Mouse (Mus musculus): ENCODE data around the gene Tcf3. TPM values are rescaled to one million over a fixed set of nuclear protein-coding genes. Genes with fewer than 3 reads are reported as not detected.

The Tcf3 gene
- polyA plus RNA-seq, 1 experiment from 2014 or later: 175 TPM

DNA sequence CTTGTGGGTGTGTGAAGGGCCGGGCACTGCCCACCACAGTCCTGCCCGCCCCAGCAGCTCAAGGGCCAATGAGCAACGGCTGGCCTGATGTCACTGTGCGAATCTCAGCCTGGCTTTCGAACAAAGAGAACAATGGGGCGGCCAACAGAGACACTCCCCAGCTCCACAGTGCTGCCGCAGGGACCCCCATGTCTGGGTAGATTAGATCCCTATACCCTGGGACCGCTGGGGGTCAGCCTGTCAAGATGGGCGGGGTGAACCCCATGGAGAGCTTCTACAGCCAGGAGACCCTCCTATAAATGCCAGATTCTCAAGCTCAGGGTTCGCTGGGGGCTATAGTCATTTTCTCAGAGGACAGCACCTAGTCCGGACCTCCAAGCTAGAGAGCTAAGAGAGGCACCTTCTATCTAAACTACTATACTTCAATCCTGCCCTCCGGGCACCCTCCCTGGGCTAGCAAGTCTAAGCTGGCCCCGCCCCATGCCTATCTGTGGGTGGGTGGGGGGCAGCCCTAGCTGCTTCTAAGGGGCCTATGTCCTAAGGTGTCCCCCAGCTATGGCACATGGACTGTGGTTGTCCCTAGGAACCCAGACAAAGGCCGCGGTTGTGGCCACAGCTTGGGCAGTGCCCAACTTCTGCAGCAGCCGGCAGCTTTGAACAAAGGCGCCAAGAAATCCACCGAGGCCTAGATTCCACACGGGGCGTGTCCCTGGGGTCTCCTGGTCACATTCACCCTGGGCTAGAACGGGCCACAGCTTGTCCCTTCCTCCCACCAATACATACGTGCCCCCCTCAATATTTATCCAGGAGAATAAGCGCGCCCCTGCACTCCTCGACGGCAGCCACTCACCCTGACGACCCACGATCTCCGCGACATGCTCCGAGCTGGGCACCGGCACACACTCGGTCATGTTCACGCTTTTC lies 47.4 kb downstream of the Tcf3 start:
- peaks cover 14% of the 10 kb centered on the region; the same call in 1 of the 2 replicates for H3K4me1 ChIP-seq (ENCODE audit: insufficient read depth)
- WGBS: under 1% methylated on average over 34 of the region's 34 CpGs
- H3K27me3 ChIP-seq (ENCODE audit: insufficient read depth, low read length): no peaks in the 10 kb centered on the region
- peak overlapping the region; percentile 77 for H3K4me2 ChIP-seq
- peak overlapping the region; percentile 93 for H3K27ac ChIP-seq (ENCODE audit: low read depth)
- no peaks in the 10 kb centered on the region for H3K9me3 ChIP-seq (ENCODE audit: low read depth, low read length)
- ATAC-seq (ENCODE audit: insufficient read depth) (peak; percentile 53), DNase-seq (peak; percentile 86)
- no peak for TF ChIP-seq CTCF (IDR thresholded peaks at IDR 0.05; ENCODE audit: low read depth)
- H3K4me3 ChIP-seq (ENCODE audit: low read depth, low read length): peak overlapping the region; percentile 95
- peaks cover 50% of the 10 kb centered on the region for H3K36me3 ChIP-seq (ENCODE audit: insufficient read depth)
- peak overlapping the region; percentile 97 for H3K9ac ChIP-seq

DNA sequence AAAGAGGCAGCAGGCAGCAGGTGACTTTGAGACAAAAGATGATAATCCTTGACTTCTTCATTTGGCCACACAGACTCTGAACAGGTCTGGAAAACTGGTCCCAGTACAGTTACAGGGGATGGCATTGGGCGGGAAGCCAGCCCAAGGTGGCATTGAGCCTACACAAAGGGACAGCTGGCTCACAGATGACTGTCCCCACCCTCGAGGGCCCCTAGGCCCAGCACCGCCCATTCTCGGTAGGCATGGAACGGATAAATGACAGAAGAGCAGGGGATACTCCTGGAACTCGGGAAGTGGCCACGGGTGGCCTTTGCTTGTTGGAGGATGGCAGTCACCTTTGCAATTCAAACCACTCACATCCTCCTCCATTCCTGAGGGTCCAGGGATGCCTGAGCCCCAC lies 48.1 kb downstream of the Tcf3 start:
- Histone ChIP-seq H3K4me2 (peak overlapping the region; percentile 77), H3K27me3 (ENCODE audit: insufficient read depth, low read length) (no peaks in the 10 kb centered on the region), H3K9ac (peak overlapping the region; percentile 97), H3K4me3 (ENCODE audit: low read depth, low read length) (peak overlapping the region; percentile 95), H3K4me1 (ENCODE audit: insufficient read depth) (peaks cover 14% of the 10 kb centered on the region; the same call in 1 of the 2 replicates), H3K36me3 (ENCODE audit: insufficient read depth) (peaks cover 50% of the 10 kb centered on the region), H3K9me3 (ENCODE audit: low read depth, low read length) (no peaks in the 10 kb centered on the region), H3K27ac (ENCODE audit: low read depth) (peak overlapping the region; percentile 93; the same call in 1 of the 2 replicates)
- ATAC-seq (ENCODE audit: insufficient read depth): no peak
- no peak for DNase-seq
- 7% methylated on average over 7 of the region's 7 CpGs for WGBS
- TF ChIP-seq CTCF (IDR thresholded peaks at IDR 0.05; ENCODE audit: low read depth): no peak

DNA sequence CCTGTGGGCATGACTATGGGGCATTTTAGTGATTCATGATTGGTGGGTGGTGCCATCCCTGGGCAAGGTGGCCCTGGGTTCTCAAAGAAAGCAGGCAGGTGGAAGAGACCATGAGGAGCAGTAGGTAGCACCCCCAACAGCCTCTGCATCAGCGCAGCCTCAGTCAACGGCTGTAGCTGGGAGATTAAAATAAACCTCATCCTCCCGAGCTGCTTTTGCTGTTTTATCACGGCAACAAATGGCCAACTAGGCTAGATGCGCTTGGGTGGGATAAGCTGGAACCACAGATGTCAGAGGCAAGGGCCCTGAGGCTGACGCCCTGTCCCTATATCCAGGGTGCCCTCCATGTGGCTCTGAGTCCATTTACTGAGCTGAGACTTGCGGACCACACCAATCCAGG lies 48.7 kb downstream of the Tcf3 start:
- Histone ChIP-seq H3K27ac (ENCODE audit: low read depth) (no peak overlapping the region), H3K9ac (peak overlapping the region; percentile 97), H3K27me3 (ENCODE audit: insufficient read depth, low read length) (no peaks in the 10 kb centered on the region), H3K4me2 (peak overlapping the region; percentile 77), H3K4me3 (ENCODE audit: low read depth, low read length) (peak overlapping the region; percentile 95), H3K9me3 (ENCODE audit: low read depth, low read length) (no peaks in the 10 kb centered on the region), H3K4me1 (ENCODE audit: insufficient read depth) (peaks cover 14% of the 10 kb centered on the region; the same call in 1 of the 2 replicates), H3K36me3 (ENCODE audit: insufficient read depth) (peaks cover 56% of the 10 kb centered on the region)
- ATAC-seq (ENCODE audit: insufficient read depth) (no peak), DNase-seq (no peak)
- WGBS: 64% methylated on average over 7 of the region's 7 CpGs
- TF ChIP-seq CTCF (IDR thresholded peaks at IDR 0.05; ENCODE audit: low read depth): no peak

- peaks cover 14% of the 10 kb centered on the region; the same call in 1 of the 2 replicates for H3K4me1 ChIP-seq (ENCODE audit: insufficient read depth)
- no peak overlapping the region; the same call in 1 of the 2 replicates for H3K4me3 ChIP-seq (ENCODE audit: low read depth, low read length)
- 89% methylated on average over 4 of the region's 4 CpGs for WGBS
- no peak for ATAC-seq (ENCODE audit: insufficient read depth)
- DNase-seq: no peak
- H3K4me2 ChIP-seq: peak overlapping the region; percentile 77
- no peaks in the 10 kb centered on the region for H3K9me3 ChIP-seq (ENCODE audit: low read depth, low read length)
- TF ChIP-seq CTCF (IDR thresholded peaks at IDR 0.05; ENCODE audit: low read depth): no peak
- H3K27ac ChIP-seq (ENCODE audit: low read depth): no peak overlapping the region
- H3K27me3 ChIP-seq (ENCODE audit: insufficient read depth, low read length): no peaks in the 10 kb centered on the region
- peak overlapping the region; percentile 97 for H3K9ac ChIP-seq
- peaks cover 61% of the 10 kb centered on the region for H3K36me3 ChIP-seq (ENCODE audit: insufficient read depth)
Observed at GRCm38 (mm10) chr10:80384115-80384639, 49.3 kb downstream of the Tcf3 start.

DNA sequence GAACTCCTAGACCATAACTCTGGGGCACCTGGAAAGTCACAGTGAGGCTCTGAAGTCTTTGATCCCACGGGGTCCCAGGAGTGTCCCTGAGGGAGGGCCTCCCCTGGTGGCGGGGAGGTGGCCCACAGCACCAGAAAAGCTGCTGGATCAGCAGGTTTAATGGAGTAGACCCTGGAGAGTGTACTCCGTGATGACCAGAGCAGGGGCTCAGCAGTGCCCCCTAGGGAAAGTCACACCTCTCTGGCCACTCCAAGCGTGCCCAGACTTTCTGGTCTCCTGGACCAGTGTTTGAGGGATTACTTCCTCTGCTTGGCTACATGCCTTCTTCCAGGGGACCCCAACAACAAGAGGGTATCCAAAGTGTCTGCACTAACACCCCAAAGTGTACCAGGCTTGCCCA lies 50.0 kb downstream of the Tcf3 start:
- no peak overlapping the region for H3K4me2 ChIP-seq
- peaks cover 63% of the 10 kb centered on the region for H3K36me3 ChIP-seq (ENCODE audit: insufficient read depth)

GRCm38 (mm10) chr10:80382641-80383365 lies 50.6 kb downstream of the Tcf3 start:
- Histone ChIP-seq H3K9ac (0 out of 2 replicates have a peak overlapping the region, but pooled peaks have one; percentile 6), H3K27ac (ENCODE audit: low read depth) (no peak overlapping the region), H3K4me2 (no peak overlapping the region), H3K4me3 (ENCODE audit: low read depth, low read length) (no peak overlapping the region), H3K36me3 (ENCODE audit: insufficient read depth) (peaks cover 63% of the 10 kb centered on the region), H3K4me1 (ENCODE audit: insufficient read depth) (peaks cover 14% of the 10 kb centered on the region; the same call in 1 of the 2 replicates), H3K27me3 (ENCODE audit: insufficient read depth, low read length) (no peaks in the 10 kb centered on the region), H3K9me3 (ENCODE audit: low read depth, low read length) (no peaks in the 10 kb centered on the region)
- ATAC-seq (ENCODE audit: insufficient read depth): no peak
- WGBS: 78% methylated on average over 7 of the region's 7 CpGs
- no peak for TF ChIP-seq CTCF (IDR thresholded peaks at IDR 0.05; ENCODE audit: low read depth)
- no peak for DNase-seq

More for the DNA sequence above, 50.0 kb downstream of the Tcf3 start:
- no peak for ATAC-seq (ENCODE audit: insufficient read depth)
- no peak for DNase-seq
- Histone ChIP-seq H3K9ac (0 out of 2 replicates have a peak overlapping the region, but pooled peaks have one; percentile 6), H3K4me3 (ENCODE audit: low read depth, low read length) (no peak overlapping the region), H3K27ac (ENCODE audit: low read depth) (no peak overlapping the region), H3K9me3 (ENCODE audit: low read depth, low read length) (no peaks in the 10 kb centered on the region), H3K27me3 (ENCODE audit: insufficient read depth, low read length) (no peaks in the 10 kb centered on the region), H3K4me1 (ENCODE audit: insufficient read depth) (peaks cover 14% of the 10 kb centered on the region; the same call in 1 of the 2 replicates)
- 55% methylated on average over 4 of the region's 4 CpGs for WGBS
- TF ChIP-seq CTCF (IDR thresholded peaks at IDR 0.05; ENCODE audit: low read depth): peak; percentile 51
